Mouse (Mus musculus) kidney, embryonic 15.5 days (tissue): ENCODE data around the gene Gm49405. TPM values are rescaled to one million over a fixed set of nuclear protein-coding genes. Genes with fewer than 3 reads are reported as not detected.
"Not testable (repeated sequence)": the region's sequence is repeated elsewhere in the genome, so short reads cannot be mapped to it uniquely, and the experiment has no call there.

ENCODE experiments used
- ATAC-seq: fragments of 200-750 bp; cut with Nextera tagmentation; replicated peaks from 2 replicates; pipeline ENCODE4 v1.8.0; 2017; ENCODE audit warnings: moderate TSS enrichment; ENCODE audit not compliant: low FRiP score
- H3K27ac ChIP-seq: fragments of 300-500 bp; sonication (generic); 2 replicates; pipeline ENCODE4 v1.5.1; 2015; ENCODE audit warnings: mild to moderate bottlenecking, inconsistent platforms
- H3K27me3 ChIP-seq: fragments of 300-500 bp; sonication (generic); 2 replicates; pipeline ENCODE4 v1.6.1; 2015; ENCODE audit warnings: inconsistent platforms
- H3K36me3 ChIP-seq: fragments of 300-500 bp; sonication (generic); 2 replicates; pipeline ENCODE4 v1.6.1; 2015; ENCODE audit warnings: inconsistent platforms
- H3K4me1 ChIP-seq: fragments of 300-500 bp; sonication (generic); 2 replicates; pipeline ENCODE4 v1.6.1; 2015; ENCODE audit warnings: inconsistent platforms
- H3K4me2 ChIP-seq: fragments of 300-500 bp; sonication (generic); 2 replicates; pipeline ENCODE4 v1.6.1; 2015; ENCODE audit warnings: moderate library complexity, mild to moderate bottlenecking, inconsistent platforms
- H3K4me3 ChIP-seq: fragments of 300-500 bp; sonication (generic); replicated peaks from 2 replicates; pipeline ENCODE4 v1.5.1; 2015; ENCODE audit warnings: mild to moderate bottlenecking, inconsistent platforms
- H3K9ac ChIP-seq: fragments of 300-500 bp; sonication (generic); 2 replicates; pipeline ENCODE4 v1.6.1; 2015; ENCODE audit warnings: mild to moderate bottlenecking, inconsistent platforms
- H3K9me3 ChIP-seq: fragments of 300-500 bp; sonication (generic); replicated peaks from 2 replicates; pipeline ENCODE4 v1.6.1; 2016; ENCODE audit warnings: inconsistent platforms
- WGBS: fragments of 180-500 bp; shearing (Covaris S2); methylation state at CpG from one replicate; pipeline ENCODE4 v1.1.7; 2015; ENCODE audit warnings: mixed read lengths; 5-methylcytosine and 5-hydroxymethylcytosine counted together
- polyA plus RNA-seq: library from polyadenylated mRNA; unstranded; fragments of >200 nt; fragmentation: Nextera tagmentation; extraction: Ambion mirVana; gene quantifications from 2 replicates; pipeline ENCODE4 v1.2.1, GENCODE M21; 2015

Gm49405 gene
- polyA plus RNA-seq: 3.3 and 4.1 TPM in 2 replicates

GRCm38 (mm10) chr19:4000119-4000900, at the start of gene Gm49405, which contains the start of gene Nudt8:
Gene Gm49405, plus strand, starts transcription at chr19:4000626.
Gene Nudt8, plus strand, starts transcription at chr19:4000580.
- Histone ChIP-seq H3K4me1 (peaks cover 58% of the 10 kb centered on the region), H3K9me3 (no peaks in the 10 kb centered on the region), H3K4me3 (peak within 1 kb of the TSS; percentile 74), H3K27ac (peak within 1 kb of the TSS; percentile 98), H3K9ac (peak within 1 kb of the TSS; percentile 80), H3K36me3 (peaks cover 8% of the 10 kb centered on the region), H3K27me3 (no peaks in the 10 kb centered on the region), H3K4me2 (peak within 1 kb of the TSS; percentile 89)
- ATAC-seq: peak; percentile 92
- under 1% methylated on average over 64 of the region's 64 CpGs for WGBS

DNA sequence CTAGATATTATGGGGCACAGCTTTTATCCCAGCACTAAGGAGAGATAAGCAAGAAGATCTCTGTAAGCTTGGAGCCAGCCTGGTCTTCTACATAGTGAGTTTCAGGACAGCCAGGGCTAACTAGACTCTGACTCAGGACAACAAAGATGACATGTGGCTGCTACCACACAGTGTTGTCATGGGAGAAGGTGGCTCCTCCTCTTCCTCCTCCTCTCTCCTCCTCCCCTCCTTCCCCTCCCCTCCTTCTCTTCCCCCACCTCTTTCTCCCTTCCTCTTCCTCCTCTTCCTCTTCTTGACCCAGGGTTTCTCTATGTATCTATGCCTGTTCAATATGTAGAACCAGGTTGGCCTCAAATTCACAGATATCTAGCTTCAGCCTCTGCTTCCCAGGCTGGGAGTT, 49.0 kb upstream of the Gm49405 start:
- no peaks in the 10 kb centered on the region for H3K36me3 ChIP-seq
- ATAC-seq: no peak
- no peak overlapping the region for H3K4me3 ChIP-seq
- no peak overlapping the region for H3K27ac ChIP-seq
- H3K4me1 ChIP-seq: peaks cover 20% of the 10 kb centered on the region
- no peak overlapping the region for H3K4me2 ChIP-seq
- H3K9me3 ChIP-seq: no peaks in the 10 kb centered on the region
- no peak overlapping the region for H3K9ac ChIP-seq
- no peaks in the 10 kb centered on the region for H3K27me3 ChIP-seq

DNA sequence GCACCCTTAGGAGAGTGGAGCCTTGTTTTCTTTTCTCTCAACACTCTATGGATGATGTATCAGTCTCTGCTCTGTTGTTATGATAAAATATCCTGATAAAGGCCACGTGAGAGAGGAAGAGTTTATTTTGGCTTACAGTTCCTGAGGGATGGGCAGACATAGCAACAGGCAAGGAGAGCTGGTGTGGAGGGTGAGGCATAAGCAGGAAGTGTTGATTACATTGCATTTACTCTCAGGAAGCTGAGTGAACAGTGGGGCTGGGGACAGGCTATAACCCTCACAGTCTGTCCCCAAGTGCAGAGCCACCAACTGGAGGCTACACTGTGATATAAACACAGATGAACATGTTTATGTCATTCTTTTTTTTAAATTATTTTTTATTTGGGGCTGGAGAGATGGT, 48.3 kb upstream of the Gm49405 start:
- H3K4me3 ChIP-seq: no peak overlapping the region
- H3K9me3 ChIP-seq: no peaks in the 10 kb centered on the region
- H3K4me2 ChIP-seq: no peak overlapping the region
- ATAC-seq: no peak
- H3K36me3 ChIP-seq: no peaks in the 10 kb centered on the region
- H3K4me1 ChIP-seq: peaks cover 21% of the 10 kb centered on the region
- H3K27ac ChIP-seq: no peak overlapping the region
- 53% methylated on average over 1 of the region's 1 CpGs for WGBS
- no peaks in the 10 kb centered on the region for H3K27me3 ChIP-seq
- no peak overlapping the region for H3K9ac ChIP-seq

- ATAC-seq: no peak
- Histone ChIP-seq H3K36me3 (no peaks in the 10 kb centered on the region), H3K27ac (no peak overlapping the region), H3K27me3 (no peaks in the 10 kb centered on the region), H3K4me2 (no peak overlapping the region), H3K4me1 (peaks cover 23% of the 10 kb centered on the region), H3K9me3 (no peaks in the 10 kb centered on the region), H3K9ac (no peak overlapping the region), H3K4me3 (no peak overlapping the region)
- 60% methylated on average over 3 of the region's 3 CpGs for WGBS
Observed at GRCm38 (mm10) chr19:3955033-3955432, 45.4 kb upstream of the Gm49405 start.

GRCm38 (mm10) chr19:3955804-3956203, 44.6 kb upstream of the Gm49405 start:
- H3K36me3 ChIP-seq: no peaks in the 10 kb centered on the region
- peaks cover 18% of the 10 kb centered on the region for H3K4me1 ChIP-seq
- no peak overlapping the region for H3K4me3 ChIP-seq
- no peak overlapping the region for H3K9ac ChIP-seq
- no peaks in the 10 kb centered on the region for H3K9me3 ChIP-seq
- 33% methylated on average over 4 of the region's 4 CpGs for WGBS
- H3K27me3 ChIP-seq: no peaks in the 10 kb centered on the region
- no peak for ATAC-seq
- H3K4me2 ChIP-seq: no peak overlapping the region
- no peak overlapping the region for H3K27ac ChIP-seq

GRCm38 (mm10) chr19:3957296-3958036, 43.0 kb upstream of the Gm49405 start:
- not testable (repeated sequence) for H3K4me3 ChIP-seq, H3K27ac ChIP-seq, H3K9me3 ChIP-seq, H3K36me3 ChIP-seq, H3K27me3 ChIP-seq, H3K9ac ChIP-seq, H3K4me2 ChIP-seq
- ATAC-seq: peak; percentile 45; the same call in 1 of the 2 replicates
- WGBS: 74% methylated on average over 5 of the region's 5 CpGs
- H3K4me1 ChIP-seq: peaks cover 18% of the 10 kb centered on the region

GRCm38 (mm10) chr19:3958470-3958869, 42.0 kb upstream of the Gm49405 start, which contains the start of gene Aldh3b3:
Gene Aldh3b3, plus strand, starts transcription at chr19:3958645.
- Histone ChIP-seq H3K4me2 (no peak within 1 kb of the TSS), H3K4me3 (no peak within 1 kb of the TSS), H3K27ac (no peak within 1 kb of the TSS), H3K27me3 (no peaks in the 10 kb centered on the region), H3K4me1 (peaks cover 18% of the 10 kb centered on the region), H3K9me3 (no peaks in the 10 kb centered on the region), H3K9ac (no peak within 1 kb of the TSS), H3K36me3 (no peaks in the 10 kb centered on the region)
- no peak for ATAC-seq
- WGBS: 67% methylated on average over 4 of the region's 4 CpGs

GRCm38 (mm10) chr19:3959030-3959429, 41.4 kb upstream of the Gm49405 start:
- no peak overlapping the region for H3K27ac ChIP-seq
- no peak overlapping the region for H3K4me2 ChIP-seq
- no peak overlapping the region for H3K9ac ChIP-seq
- no peak for ATAC-seq
- H3K4me1 ChIP-seq: peaks cover 18% of the 10 kb centered on the region
- H3K9me3 ChIP-seq: no peaks in the 10 kb centered on the region
- H3K27me3 ChIP-seq: no peaks in the 10 kb centered on the region
- H3K4me3 ChIP-seq: no peak overlapping the region
- H3K36me3 ChIP-seq: no peaks in the 10 kb centered on the region

DNA sequence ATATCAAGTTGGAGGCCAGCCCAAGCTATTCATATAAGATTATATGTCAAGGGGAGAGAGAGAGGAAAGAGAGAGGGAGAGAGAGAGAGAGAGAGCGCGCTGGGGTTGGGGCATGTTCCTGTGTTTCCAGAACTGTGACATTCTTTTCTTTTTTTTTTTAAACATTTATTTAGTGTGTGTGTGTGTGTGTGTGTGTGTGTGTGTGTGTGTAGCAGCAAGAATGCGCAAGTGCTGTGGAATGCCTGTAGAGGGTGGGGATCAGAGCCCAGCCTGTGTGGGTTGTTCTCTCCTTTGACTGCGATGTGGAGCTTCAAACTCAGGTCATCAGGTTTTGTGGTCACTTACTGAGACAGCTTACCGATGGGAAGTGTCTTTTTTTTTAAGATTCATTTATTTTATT, 40.2 kb upstream of the Gm49405 start:
- no peak overlapping the region for H3K27ac ChIP-seq
- WGBS: 78% methylated on average over 5 of the region's 5 CpGs
- no peak for ATAC-seq

GRCm38 (mm10) chr19:3961805-3962204, 38.6 kb upstream of the Gm49405 start:
- H3K4me1 ChIP-seq, H3K27ac ChIP-seq, H3K27me3 ChIP-seq, H3K9ac ChIP-seq, H3K4me2 ChIP-seq, H3K4me3 ChIP-seq, H3K36me3 ChIP-seq, ATAC-seq, H3K9me3 ChIP-seq: not testable (repeated sequence)
- 81% methylated on average over 6 of the region's 6 CpGs for WGBS

More for the DNA sequence above, 40.2 kb upstream of the Gm49405 start:
- Histone ChIP-seq H3K4me2 (no peak overlapping the region), H3K4me3 (no peak overlapping the region), H3K9me3 (no peaks in the 10 kb centered on the region), H3K36me3 (no peaks in the 10 kb centered on the region), H3K27me3 (no peaks in the 10 kb centered on the region), H3K4me1 (peaks cover 13% of the 10 kb centered on the region), H3K9ac (no peak overlapping the region)

GRCm38 (mm10) chr19:3962469-3962868, 38.0 kb upstream of the Gm49405 start:
- no peak overlapping the region for H3K4me2 ChIP-seq
- 0 out of 2 replicates have a peak, but pooled peaks cover 3% of the 10 kb centered on the region for H3K4me1 ChIP-seq
- H3K36me3 ChIP-seq: no peaks in the 10 kb centered on the region
- H3K9me3 ChIP-seq: no peaks in the 10 kb centered on the region
- WGBS: 17% methylated on average over 2 of the region's 2 CpGs
- H3K4me3 ChIP-seq: no peak overlapping the region
- no peaks in the 10 kb centered on the region for H3K27me3 ChIP-seq
- no peak overlapping the region for H3K9ac ChIP-seq
- H3K27ac ChIP-seq: no peak overlapping the region
- no peak for ATAC-seq

GRCm38 (mm10) chr19:3964030-3964429, 36.4 kb upstream of the Gm49405 start:
- Histone ChIP-seq H3K4me2 (no peak overlapping the region), H3K27ac (no peak overlapping the region), H3K9ac (no peak overlapping the region), H3K9me3 (no peaks in the 10 kb centered on the region), H3K4me1 (no peaks in the 10 kb centered on the region), H3K36me3 (no peaks in the 10 kb centered on the region), H3K4me3 (no peak overlapping the region), H3K27me3 (no peaks in the 10 kb centered on the region)
- ATAC-seq: no peak
- 56% methylated on average over 4 of the region's 4 CpGs for WGBS
